Mouse (Mus musculus) neural tube, embryonic 14.5 days (tissue): ENCODE measurements around the gene Lrba. TPM values are rescaled to one million over a fixed set of nuclear protein-coding genes. Genes with fewer than 3 reads are reported as not detected.

Experiments
- ATAC-seq: fragments of 200-750 bp; cut with Nextera tagmentation; 2 replicates; pipeline ENCODE4 v1.8.0; 2017; ENCODE audit warnings: low read depth, mild to moderate bottlenecking, moderate TSS enrichment, moderate library complexity
- H3K27ac ChIP-seq: fragments of 300-500 bp; sonication (generic); 2 replicates; pipeline ENCODE4 v1.5.1; 2014; ENCODE audit warnings: low read depth, mild to moderate bottlenecking, control low read depth, low read length, moderate library complexity, mixed read lengths
- H3K27me3 ChIP-seq: fragments of 300-500 bp; sonication (generic); 2 replicates; pipeline ENCODE4 v1.6.1; 2014; ENCODE audit warnings: low read length; ENCODE audit not compliant: control insufficient read depth, insufficient read depth
- H3K36me3 ChIP-seq: fragments of 300-500 bp; sonication (generic); 2 replicates; pipeline ENCODE4 v1.6.1; 2014; ENCODE audit warnings: low read length, mixed read lengths; ENCODE audit not compliant: control insufficient read depth, insufficient read depth
- H3K4me1 ChIP-seq: fragments of 300-500 bp; sonication (generic); 2 replicates; pipeline ENCODE4 v1.6.1; 2014; ENCODE audit warnings: low read length; ENCODE audit not compliant: control insufficient read depth, insufficient read depth
- H3K4me2 ChIP-seq: fragments of 300-500 bp; sonication (generic); 2 replicates; pipeline ENCODE4 v1.6.1; 2014; ENCODE audit warnings: mild to moderate bottlenecking, low read depth, low read length, control low read depth
- H3K4me3 ChIP-seq: fragments of 300-500 bp; sonication (generic); 2 replicates; pipeline ENCODE4 v1.5.1; 2014; ENCODE audit warnings: low read depth, low read length, control low read depth, mixed read lengths
- H3K9ac ChIP-seq: fragments of 300-500 bp; sonication (generic); replicated peaks from 2 replicates; pipeline ENCODE4 v1.6.1; 2014; ENCODE audit warnings: low read depth, mild to moderate bottlenecking, control low read depth, low read length, mixed read lengths
- H3K9me3 ChIP-seq: fragments of 300-500 bp; sonication (generic); 2 replicates; pipeline ENCODE4 v1.6.1; 2016; ENCODE audit warnings: low read length; ENCODE audit not compliant: control insufficient read depth
- WGBS: fragments of 180-500 bp; shearing (Covaris S2); extraction: QIAGEN DNeasy Blood & Tissue Kit; methylation state at CpG from one replicate; pipeline ENCODE4 v1.1.7; 2014; 5-methylcytosine and 5-hydroxymethylcytosine counted together
- polyA plus RNA-seq: library from polyadenylated mRNA; unstranded; fragments of >200 nt; fragmentation: Nextera tagmentation; extraction: Ambion mirVana; gene quantifications from 2 replicates; pipeline ENCODE4 v1.2.1, GENCODE M21; 2014

Gene Lrba
- 11.0 and 13.6 TPM in 2 replicates for polyA plus RNA-seq

GRCm38 (mm10) chr3:86224564-86225421 lies at the start of gene Lrba:
Lrba (plus strand) TSS chr3:86224680.
- Histone ChIP-seq H3K4me3 (peak within 1 kb of the TSS; percentile 95), H3K9me3 (no peaks in the 10 kb centered on the region), H3K9ac (peak within 1 kb of the TSS; percentile 88), H3K27me3 (no peaks in the 10 kb centered on the region), H3K4me1 (0 out of 2 replicates have a peak, but pooled peaks cover 3% of the 10 kb centered on the region), H3K27ac (peak within 1 kb of the TSS; percentile 92), H3K36me3 (no peaks in the 10 kb centered on the region), H3K4me2 (peak within 1 kb of the TSS; percentile 84)
- WGBS, result 1% methylated on average over 50 of the region's 55 CpGs
- ATAC-seq, result peak; percentile 82

GRCm38 (mm10) chr3:86179714-86180113 lies 44.8 kb upstream of the Lrba start:
- no peak for ATAC-seq
- WGBS, result 87% methylated on average over 7 of the region's 7 CpGs

GRCm38 (mm10) chr3:86181107-86181506 lies 43.4 kb upstream of the Lrba start:
- Histone ChIP-seq H3K36me3 (no peaks in the 10 kb centered on the region), H3K4me2 (no peak overlapping the region), H3K4me1 (no peaks in the 10 kb centered on the region), H3K9me3 (no peaks in the 10 kb centered on the region), H3K27ac (no peak overlapping the region), H3K4me3 (no peak overlapping the region), H3K27me3 (no peaks in the 10 kb centered on the region), H3K9ac (no peak overlapping the region)
- no peak for ATAC-seq
- 66% methylated on average over 5 of the region's 5 CpGs for WGBS

More at GRCm38 (mm10) chr3:86179714-86180113, 44.8 kb upstream of the Lrba start:
- H3K27me3 ChIP-seq, result no peaks in the 10 kb centered on the region
- H3K4me3 ChIP-seq, result no peak overlapping the region
- no peaks in the 10 kb centered on the region for H3K36me3 ChIP-seq
- no peak overlapping the region for H3K4me2 ChIP-seq
- no peak overlapping the region for H3K9ac ChIP-seq
- H3K27ac ChIP-seq, result no peak overlapping the region
- no peaks in the 10 kb centered on the region for H3K4me1 ChIP-seq
- H3K9me3 ChIP-seq, result no peaks in the 10 kb centered on the region

- Histone ChIP-seq H3K27ac (no peak overlapping the region), H3K4me1 (no peaks in the 10 kb centered on the region), H3K36me3 (no peaks in the 10 kb centered on the region), H3K9me3 (no peaks in the 10 kb centered on the region), H3K27me3 (no peaks in the 10 kb centered on the region), H3K4me3 (no peak overlapping the region), H3K4me2 (no peak overlapping the region), H3K9ac (no peak overlapping the region)
- 89% methylated on average over 7 of the region's 7 CpGs for WGBS
- ATAC-seq, result no peak
These were observed 39.9 kb upstream of the Lrba start for GRCm38 (mm10) chr3:86184546-86184945.

- Histone ChIP-seq H3K9me3 (no peaks in the 10 kb centered on the region), H3K4me2 (no peak overlapping the region), H3K4me3 (no peak overlapping the region), H3K36me3 (no peaks in the 10 kb centered on the region), H3K27ac (no peak overlapping the region), H3K27me3 (no peaks in the 10 kb centered on the region), H3K4me1 (no peaks in the 10 kb centered on the region), H3K9ac (no peak overlapping the region)
- no peak for ATAC-seq
- 73% methylated on average over 5 of the region's 5 CpGs for WGBS
These were observed 36.6 kb upstream of the Lrba start for GRCm38 (mm10) chr3:86187736-86188389.

GRCm38 (mm10) chr3:86195981-86196380 lies 28.5 kb upstream of the Lrba start:
- no peaks in the 10 kb centered on the region for H3K9me3 ChIP-seq
- H3K4me1 ChIP-seq, result no peaks in the 10 kb centered on the region
- H3K4me3 ChIP-seq, result no peak overlapping the region
- H3K27ac ChIP-seq, result no peak overlapping the region
- ATAC-seq, result no peak
- no peak overlapping the region for H3K4me2 ChIP-seq
- no peaks in the 10 kb centered on the region for H3K36me3 ChIP-seq
- H3K27me3 ChIP-seq, result no peaks in the 10 kb centered on the region
- no peak overlapping the region for H3K9ac ChIP-seq
- WGBS, result 62% methylated on average over 15 of the region's 15 CpGs

GRCm38 (mm10) chr3:86196471-86196870 lies 28.0 kb upstream of the Lrba start:
- no peaks in the 10 kb centered on the region for H3K4me1 ChIP-seq

GRCm38 (mm10) chr3:86201645-86202175 lies 22.8 kb upstream of the Lrba start:
- Histone ChIP-seq H3K4me2 (no peak overlapping the region), H3K36me3 (no peaks in the 10 kb centered on the region), H3K9ac (no peak overlapping the region), H3K9me3 (no peaks in the 10 kb centered on the region), H3K27me3 (no peaks in the 10 kb centered on the region), H3K4me3 (no peak overlapping the region), H3K27ac (no peak overlapping the region), H3K4me1 (no peaks in the 10 kb centered on the region)
- ATAC-seq, result no peak
- 97% methylated on average over 1 of the region's 1 CpGs for WGBS

More at GRCm38 (mm10) chr3:86196471-86196870, 28.0 kb upstream of the Lrba start:
- Histone ChIP-seq H3K9me3 (no peaks in the 10 kb centered on the region), H3K9ac (no peak overlapping the region), H3K4me2 (no peak overlapping the region), H3K4me3 (no peak overlapping the region), H3K27me3 (no peaks in the 10 kb centered on the region), H3K36me3 (no peaks in the 10 kb centered on the region), H3K27ac (no peak overlapping the region)
- 75% methylated on average over 3 of the region's 3 CpGs for WGBS
- no peak for ATAC-seq

- Histone ChIP-seq H3K4me3 (no peak overlapping the region), H3K4me1 (no peaks in the 10 kb centered on the region), H3K36me3 (no peaks in the 10 kb centered on the region), H3K9me3 (no peaks in the 10 kb centered on the region), H3K27me3 (no peaks in the 10 kb centered on the region), H3K27ac (no peak overlapping the region), H3K4me2 (no peak overlapping the region), H3K9ac (no peak overlapping the region)
- WGBS, result 93% methylated on average over 3 of the region's 3 CpGs
- no peak for ATAC-seq
These were observed 22.0 kb upstream of the Lrba start for GRCm38 (mm10) chr3:86202449-86202848.
